Mouse (Mus musculus): ENCODE results near the gene Fabp6.

The Fabp6 gene

GRCm38 (mm10) chr11:43586324-43587090 lies 14.8 kb downstream of the Fabp6 start, which contains the start of gene 4933415A04Rik:
Gene 4933415A04Rik, plus strand, starts transcription at chr11:43587040.
- DNase-seq, result peak; percentile 94

GRCm38 (mm10) chr11:43585211-43586005 lies 15.9 kb downstream of the Fabp6 start:
- DNase-seq, result no peak

GRCm38 (mm10) chr11:43577713-43578478 lies 23.4 kb downstream of the Fabp6 start:
- DNase-seq, result no peak

- no peak for DNase-seq
Observed at GRCm38 (mm10) chr11:43575376-43576151, 25.8 kb downstream of the Fabp6 start.

- DNase-seq, result no peak
Observed at GRCm38 (mm10) chr11:43575061-43575375, 26.3 kb downstream of the Fabp6 start.

- peak; percentile 99 for DNase-seq
Observed at GRCm38 (mm10) chr11:43569595-43569994, 31.7 kb downstream of the Fabp6 start.

GRCm38 (mm10) chr11:43569188-43569587 lies 32.2 kb downstream of the Fabp6 start:
- no peak for DNase-seq

- DNase-seq, result no peak
Observed at GRCm38 (mm10) chr11:43568263-43568662, 33.1 kb downstream of the Fabp6 start.

GRCm38 (mm10) chr11:43566696-43567095 lies 34.6 kb downstream of the Fabp6 start:
- no peak for DNase-seq

GRCm38 (mm10) chr11:43565852-43566251 lies 35.5 kb downstream of the Fabp6 start:
- DNase-seq, result no peak

GRCm38 (mm10) chr11:43565414-43565813 lies 35.9 kb downstream of the Fabp6 start:
- DNase-seq, result no peak

GRCm38 (mm10) chr11:43563654-43564244 lies 37.6 kb downstream of the Fabp6 start:
- DNase-seq, result no peak

- no peak for DNase-seq
Observed at GRCm38 (mm10) chr11:43559515-43560292, 41.6 kb downstream of the Fabp6 start.

GRCm38 (mm10) chr11:43556538-43556937 lies 44.8 kb downstream of the Fabp6 start:
- no peak for DNase-seq

GRCm38 (mm10) chr11:43552675-43553074 lies 48.7 kb downstream of the Fabp6 start:
- DNase-seq, result no peak

- DNase-seq, result no peak
Observed at GRCm38 (mm10) chr11:43551756-43552155, 49.6 kb downstream of the Fabp6 start.

GRCm38 (mm10) chr11:43549701-43550100 lies 51.6 kb downstream of the Fabp6 start:
- peak; percentile 96 for DNase-seq

- no peak for DNase-seq
Observed at GRCm38 (mm10) chr11:43548657-43549435, 52.5 kb downstream of the Fabp6 start.

- DNase-seq, result peak; percentile 97
Observed at GRCm38 (mm10) chr11:43548148-43548547, 53.2 kb downstream of the Fabp6 start.

GRCm38 (mm10) chr11:43546678-43547077 lies 54.7 kb downstream of the Fabp6 start:
- DNase-seq, result no peak

Measured in heart, adult 11 months (tissue).